Mouse (Mus musculus) ovary, adult 2 months (tissue): ENCODE data around the gene Klra2. TPM values are rescaled to one million over a fixed set of nuclear protein-coding genes. Genes with fewer than 3 reads are reported as not detected.

Experiments used
- polyA plus RNA-seq: library from polyadenylated mRNA; depleted of rRNA; stranded (reverse); fragments of >200 nt; gene quantifications from 2 replicates; pipeline ENCODE4 v1.2.3, GENCODE M21; 2012; rRNA removed

Gene Klra2
- polyA plus RNA-seq: 0.10 TPM in 1 of 2 replicates, not detected in the other

DNA sequence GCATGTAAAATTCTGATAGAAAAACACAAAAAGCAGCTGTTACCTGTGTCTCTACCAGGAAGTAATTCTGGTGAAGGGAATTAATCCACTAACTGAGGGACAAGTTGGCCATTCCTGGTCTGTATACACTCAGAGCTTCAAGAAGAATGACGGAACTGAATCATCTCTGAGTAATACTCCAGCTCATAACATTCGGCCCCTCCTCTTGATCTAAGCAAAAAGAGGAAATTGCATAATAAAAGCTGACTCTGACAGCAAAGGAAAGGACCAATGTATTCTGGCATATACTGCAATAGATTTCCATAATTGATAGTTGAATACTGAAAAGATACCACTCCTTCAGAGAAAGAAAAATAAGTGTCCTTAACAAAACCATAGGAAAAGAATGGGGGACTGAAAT is at the start of gene Klra2:
Klra2 (minus strand) TSS at position 157 of the 400 bp plus-strand sequence.

DNA sequence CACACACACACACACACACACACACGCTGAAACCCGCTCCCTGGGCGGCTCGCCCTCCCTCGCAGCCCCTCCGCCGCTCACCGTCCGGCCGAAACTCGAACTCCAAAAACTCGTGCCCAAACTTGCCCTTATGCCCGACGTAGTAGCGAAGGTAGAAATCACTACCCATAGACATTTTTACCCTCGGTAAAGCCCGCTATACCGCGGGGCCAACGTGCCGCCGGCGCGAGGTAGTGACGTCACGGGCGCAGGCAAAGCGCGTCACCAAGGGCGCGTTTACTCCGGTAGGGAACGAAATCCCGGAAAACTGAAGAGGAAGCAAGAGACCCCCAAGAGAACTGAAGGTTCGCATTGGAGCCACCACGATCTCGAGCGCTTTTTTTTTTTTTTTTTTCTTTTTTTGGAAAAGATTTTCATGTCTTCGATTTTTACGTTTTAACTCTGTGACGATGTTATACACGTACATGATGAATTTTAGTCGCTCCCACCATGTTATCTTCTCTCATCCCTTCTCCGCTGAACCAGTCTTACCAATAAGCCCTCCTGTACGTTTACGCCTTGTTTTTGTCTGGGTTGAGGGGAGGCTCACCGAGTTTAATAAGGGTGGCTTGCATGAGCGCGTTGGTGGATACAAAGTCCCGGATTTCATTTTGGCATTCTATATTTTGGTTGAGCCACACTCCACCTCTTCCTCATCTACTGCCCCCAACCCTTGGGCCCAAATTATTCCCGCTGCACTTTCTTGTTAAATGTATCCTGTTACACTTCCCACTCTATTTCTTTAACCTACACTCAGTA is 46.0 kb upstream of the Klra2 start, which contains the start of gene Magohb:
Magohb (minus strand) TSS at position 254 of the 798 bp plus-strand sequence.

Other genes with a start within 250 kb of the Klra2 start
- gene Magohb, start 45.9 kb upstream of the Klra2 start, polyA plus RNA-seq: 0.40 and 0.45 TPM in 2 replicates
- 0.78 and 1.00 TPM in 2 replicates for gene Styk1, start 106.2 kb upstream of the Klra2 start, polyA plus RNA-seq
- gene Ybx3, start 141.1 kb upstream of the Klra2 start, polyA plus RNA-seq: 221 and 301 TPM in 2 replicates
- gene 5430401F13Rik, start 239.0 kb upstream of the Klra2 start, polyA plus RNA-seq: not detected in 2 replicates
- gene Gm6619, start 239.0 kb upstream of the Klra2 start, polyA plus RNA-seq: not detected in 2 replicates